Mouse (Mus musculus): ENCODE measurements around the gene March5. TPM values are rescaled to one million over a fixed set of nuclear protein-coding genes. Genes with fewer than 3 reads are reported as not detected.
"Not testable (repeated sequence)": the region's sequence is repeated elsewhere in the genome, so short reads cannot be mapped to it uniquely, and the experiment has no call there.

March5 gene
- total RNA-seq (2015; ENCODE audit: low replicate concordance) (361 and 388 TPM in 2 replicates), total RNA-seq (2017; ENCODE audit: low replicate concordance) (349 and 424 TPM in 2 replicates)

GRCm38 (mm10) chr19:37207303-37208175 lies at the start of gene March5:
March5 (plus strand) TSS chr19:37207543.
- ATAC-seq (replicated peaks; ENCODE audit: low FRiP score, poor library complexity, severe bottlenecking): peak; percentile 76

GRCm38 (mm10) chr19:37172096-37172495 lies 35.2 kb upstream of the March5 start:
- no peak for ATAC-seq (replicated peaks; ENCODE audit: low FRiP score, poor library complexity, severe bottlenecking)

GRCm38 (mm10) chr19:37172566-37173130 lies 34.7 kb upstream of the March5 start:
- ATAC-seq (replicated peaks; ENCODE audit: low FRiP score, poor library complexity, severe bottlenecking): no peak

GRCm38 (mm10) chr19:37173331-37174115 lies 33.8 kb upstream of the March5 start:
- no peak for ATAC-seq (replicated peaks; ENCODE audit: low FRiP score, poor library complexity, severe bottlenecking)

GRCm38 (mm10) chr19:37174116-37174715 lies 33.1 kb upstream of the March5 start:
- ATAC-seq (replicated peaks; ENCODE audit: low FRiP score, poor library complexity, severe bottlenecking): no peak

GRCm38 (mm10) chr19:37174716-37175435 lies 32.5 kb upstream of the March5 start:
- ATAC-seq (replicated peaks; ENCODE audit: low FRiP score, poor library complexity, severe bottlenecking): no peak

- no peak for ATAC-seq (replicated peaks; ENCODE audit: low FRiP score, poor library complexity, severe bottlenecking)
Observed at GRCm38 (mm10) chr19:37175436-37175805, 31.9 kb upstream of the March5 start.

GRCm38 (mm10) chr19:37175919-37176318 lies 31.4 kb upstream of the March5 start:
- ATAC-seq (replicated peaks; ENCODE audit: low FRiP score, poor library complexity, severe bottlenecking): no peak

GRCm38 (mm10) chr19:37176879-37177462 lies 30.4 kb upstream of the March5 start:
- ATAC-seq (replicated peaks; ENCODE audit: low FRiP score, poor library complexity, severe bottlenecking): no peak

GRCm38 (mm10) chr19:37177819-37178708 lies 29.3 kb upstream of the March5 start:
- peak; percentile 88 for ATAC-seq (replicated peaks; ENCODE audit: low FRiP score, poor library complexity, severe bottlenecking)

- ATAC-seq (replicated peaks; ENCODE audit: low FRiP score, poor library complexity, severe bottlenecking): no peak
Observed at GRCm38 (mm10) chr19:37188366-37188948, 18.9 kb upstream of the March5 start.

- no peak for ATAC-seq (replicated peaks; ENCODE audit: low FRiP score, poor library complexity, severe bottlenecking)
Observed at GRCm38 (mm10) chr19:37192475-37193058, 14.8 kb upstream of the March5 start.

- peak; percentile 77 for ATAC-seq (replicated peaks; ENCODE audit: low FRiP score, poor library complexity, severe bottlenecking)
Observed at GRCm38 (mm10) chr19:37198165-37198880, 9.0 kb upstream of the March5 start.

- ATAC-seq (replicated peaks; ENCODE audit: low FRiP score, poor library complexity, severe bottlenecking): no peak
Observed at GRCm38 (mm10) chr19:37199889-37200288, 7.5 kb upstream of the March5 start.

- ATAC-seq (replicated peaks; ENCODE audit: low FRiP score, poor library complexity, severe bottlenecking): no peak
Observed at GRCm38 (mm10) chr19:37203371-37203770, 4.0 kb upstream of the March5 start.

- not testable (repeated sequence) for ATAC-seq (replicated peaks; ENCODE audit: low FRiP score, poor library complexity, severe bottlenecking)
Observed at GRCm38 (mm10) chr19:37205155-37205554, 2.2 kb upstream of the March5 start.

Data from erythroid progenitor cell, adult 5-6 weeks (primary cell).